Mouse (Mus musculus) limb, embryonic 14.5 days (tissue): Measurements from ENCODE around the gene Cplx1. TPM values are rescaled to one million over a fixed set of nuclear protein-coding genes. Genes with fewer than 3 reads are reported as not detected.

Experiments
- ATAC-seq: fragments of 200-750 bp; cut with Nextera tagmentation; 2 replicates; pipeline ENCODE4 v1.8.0; 2017; ENCODE audit warnings: low read depth, moderate number of reproducible peaks, moderate TSS enrichment; ENCODE audit not compliant: low FRiP score
- DNase-seq: peaks from one replicate; pipeline ENCODE4 v3.0.0-alpha.2; 2015; ENCODE audit warnings: low spot score
- H3K27ac ChIP-seq: fragments of 300-500 bp; sonication (generic); replicated peaks from 2 replicates; pipeline ENCODE4 v1.5.1; 2014; ENCODE audit warnings: low read depth, mild to moderate bottlenecking, low read length, moderate library complexity, mixed read lengths
- H3K27me3 ChIP-seq: fragments of 300-500 bp; sonication (generic); 2 replicates; pipeline ENCODE4 v1.6.1; 2014; ENCODE audit warnings: low read length, mixed read lengths; ENCODE audit not compliant: control insufficient read depth, insufficient read depth
- H3K36me3 ChIP-seq: fragments of 300-500 bp; sonication (generic); 2 replicates; pipeline ENCODE4 v1.6.1; 2014; ENCODE audit warnings: mild to moderate bottlenecking, low read length, moderate library complexity, mixed read lengths; ENCODE audit not compliant: control insufficient read depth, insufficient read depth
- H3K4me1 ChIP-seq: fragments of 300-500 bp; sonication (generic); 2 replicates; pipeline ENCODE4 v1.6.1; 2014; ENCODE audit warnings: antibody characterized with exemption, low read length, mixed read lengths; ENCODE audit not compliant: control insufficient read depth, insufficient read depth
- H3K4me2 ChIP-seq: fragments of 300-500 bp; sonication (generic); replicated peaks from 2 replicates; pipeline ENCODE4 v1.6.1; 2014; ENCODE audit warnings: low read depth, mild to moderate bottlenecking, low read length, moderate library complexity; ENCODE audit not compliant: severe bottlenecking
- H3K4me3 ChIP-seq: fragments of 300-500 bp; sonication (generic); replicated peaks from 2 replicates; pipeline ENCODE4 v1.5.1; 2014; ENCODE audit warnings: low read length
- H3K9ac ChIP-seq: fragments of 300-500 bp; sonication (generic); 2 replicates; pipeline ENCODE4 v1.6.1; 2014; ENCODE audit warnings: mild to moderate bottlenecking, low read depth, low read length, moderate library complexity; ENCODE audit not compliant: severe bottlenecking
- H3K9me3 ChIP-seq: fragments of 300-500 bp; sonication (generic); 2 replicates; pipeline ENCODE4 v1.6.1; 2016; ENCODE audit warnings: low read length; ENCODE audit not compliant: control insufficient read depth
- POLR2A ChIP-seq: fragments of 200-500 bp; IDR thresholded peaks from 2 replicates; pipeline ENCODE4 v1.8.0; 2012; ENCODE audit warnings: inconsistent platforms, mild to moderate bottlenecking, moderate library complexity, borderline replicate concordance; ENCODE audit not compliant: insufficient read depth, insufficient read length; ENCODE audit errors: extremely low read depth
- WGBS: fragments of 180-500 bp; shearing (Covaris S2); extraction: QIAGEN DNeasy Blood & Tissue Kit; methylation state at CpG from one replicate; pipeline ENCODE4 v1.1.7; 2014; 5-methylcytosine and 5-hydroxymethylcytosine counted together
- polyA plus RNA-seq, 2 experiments: library from polyadenylated mRNA; depleted of rRNA in 1 of 2; stranded (reverse) in 1 of 2; unstranded in 1 of 2; fragments of >200 nt; fragmentation: Nextera tagmentation in 1 of 2; extraction: Ambion mirVana in 1 of 2; gene quantifications; 2 replicates each; pipeline versions ENCODE4 v1.2.1 to v1.2.3; 2012 to 2014

Cplx1 gene
- polyA plus RNA-seq, 2 experiments, result 0.21 to 0.67 TPM

DNA sequence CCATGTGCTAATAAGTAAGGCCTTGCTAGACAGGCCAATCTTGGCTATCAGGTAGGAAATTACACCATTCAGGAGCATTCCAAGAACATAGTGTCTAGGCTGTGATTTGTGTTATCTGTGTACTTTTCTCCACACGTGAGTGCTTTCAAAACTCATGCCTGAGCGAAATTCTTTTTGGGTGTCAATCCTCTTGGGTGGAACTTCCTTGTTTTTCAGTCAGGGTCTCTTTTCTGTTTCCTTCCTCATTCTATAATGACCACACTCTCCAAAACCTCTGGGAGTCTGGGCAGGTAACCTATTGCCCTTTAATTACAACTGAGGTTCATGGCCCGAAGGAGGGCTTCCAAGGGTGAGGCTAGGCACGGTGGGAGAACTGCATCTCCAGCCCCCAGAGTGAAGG, 16.7 kb upstream of the Cplx1 start:
- TF ChIP-seq POLR2A, result no peak
- Histone ChIP-seq H3K9ac (no peak overlapping the region), H3K9me3 (no peaks in the 10 kb centered on the region), H3K27me3 (no peaks in the 10 kb centered on the region), H3K4me1 (no peaks in the 10 kb centered on the region), H3K36me3 (peaks cover 49% of the 10 kb centered on the region), H3K4me2 (no peak overlapping the region), H3K4me3 (no peak overlapping the region), H3K27ac (no peak overlapping the region)
- 93% methylated on average over 4 of the region's 4 CpGs for WGBS
- DNase-seq (no peak), ATAC-seq (no peak)

DNA sequence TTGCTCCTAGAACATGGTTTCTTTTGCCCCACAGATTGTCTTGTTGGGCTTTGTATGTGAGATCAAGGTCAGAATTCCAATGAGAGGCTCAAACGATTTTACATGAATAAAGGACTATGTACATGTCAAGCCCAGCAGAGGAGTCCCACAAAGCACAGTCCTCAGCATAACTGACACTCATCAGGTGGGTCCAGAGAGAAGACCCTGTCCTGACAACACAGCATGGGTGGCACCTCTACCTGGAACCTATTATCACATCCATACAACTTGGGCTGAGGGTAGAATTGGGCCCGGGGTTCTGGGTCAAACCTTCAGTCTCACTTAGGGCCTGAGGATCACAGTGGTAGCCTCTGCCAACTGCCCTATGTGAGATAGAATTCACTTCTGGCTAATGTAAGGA, 15.6 kb upstream of the Cplx1 start:
- Histone ChIP-seq H3K9ac (no peak overlapping the region), H3K4me2 (no peak overlapping the region), H3K27ac (no peak overlapping the region), H3K27me3 (no peaks in the 10 kb centered on the region), H3K4me1 (no peaks in the 10 kb centered on the region), H3K36me3 (peaks cover 37% of the 10 kb centered on the region), H3K4me3 (no peak overlapping the region), H3K9me3 (no peaks in the 10 kb centered on the region)
- WGBS, result 93% methylated on average over 2 of the region's 2 CpGs
- TF ChIP-seq POLR2A, result no peak
- DNase-seq (no peak), ATAC-seq (no peak)

GRCm38 (mm10) chr5:108564346-108564745, 14.5 kb upstream of the Cplx1 start:
- no peak for TF ChIP-seq POLR2A
- ATAC-seq, result no peak
- Histone ChIP-seq H3K4me2 (no peak overlapping the region), H3K4me3 (no peak overlapping the region), H3K4me1 (no peaks in the 10 kb centered on the region), H3K9ac (no peak overlapping the region), H3K36me3 (peaks cover 27% of the 10 kb centered on the region), H3K27me3 (no peaks in the 10 kb centered on the region), H3K9me3 (no peaks in the 10 kb centered on the region), H3K27ac (no peak overlapping the region)
- DNase-seq, result no peak
- 90% methylated on average over 3 of the region's 3 CpGs for WGBS

- Histone ChIP-seq H3K4me1 (no peaks in the 10 kb centered on the region), H3K4me2 (no peak overlapping the region), H3K4me3 (no peak overlapping the region), H3K9ac (no peak overlapping the region), H3K27ac (no peak overlapping the region), H3K36me3 (peaks cover 9% of the 10 kb centered on the region), H3K27me3 (no peaks in the 10 kb centered on the region), H3K9me3 (no peaks in the 10 kb centered on the region)
- ATAC-seq (no peak), DNase-seq (no peak)
- TF ChIP-seq POLR2A, result no peak
- WGBS, result 81% methylated on average over 2 of the region's 2 CpGs
These were observed 12.7 kb upstream of the Cplx1 start for GRCm38 (mm10) chr5:108562483-108562882.

- H3K36me3 ChIP-seq, result no peaks in the 10 kb centered on the region
- 70% methylated on average over 4 of the region's 4 CpGs for WGBS
- H3K27ac ChIP-seq, result no peak overlapping the region
- no peak for DNase-seq
- no peak overlapping the region for H3K4me2 ChIP-seq
- no peaks in the 10 kb centered on the region for H3K4me1 ChIP-seq
- TF ChIP-seq POLR2A, result no peak
- H3K9ac ChIP-seq, result no peak overlapping the region
- ATAC-seq, result no peak
- H3K27me3 ChIP-seq, result no peaks in the 10 kb centered on the region
- H3K4me3 ChIP-seq, result no peak overlapping the region
- H3K9me3 ChIP-seq, result no peaks in the 10 kb centered on the region
These were observed 7.2 kb upstream of the Cplx1 start for GRCm38 (mm10) chr5:108556986-108557385.

DNA sequence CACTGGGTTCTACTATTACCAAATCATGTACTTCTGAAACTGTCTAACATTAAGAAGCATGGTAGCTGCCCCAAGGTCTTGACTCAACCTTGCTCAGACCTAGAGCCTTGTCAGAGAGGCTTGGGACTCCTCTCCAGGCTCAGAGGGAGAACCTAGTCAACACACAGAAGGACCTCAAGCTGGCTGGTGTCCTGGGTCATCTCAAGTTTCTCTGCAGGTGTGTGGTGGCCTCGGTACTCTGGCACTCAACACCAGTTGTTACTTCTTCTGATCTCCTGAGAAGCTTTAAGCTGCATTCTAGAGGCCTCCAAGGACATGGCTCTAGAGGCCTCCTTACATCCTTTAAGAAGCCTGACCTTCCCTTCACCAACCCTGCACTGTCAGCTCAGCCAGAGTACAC, 4.2 kb upstream of the Cplx1 start:
- Histone ChIP-seq H3K27ac (no peak overlapping the region), H3K4me1 (peaks cover 6% of the 10 kb centered on the region; the same call in 1 of the 2 replicates), H3K36me3 (no peaks in the 10 kb centered on the region), H3K9ac (no peak overlapping the region), H3K9me3 (no peaks in the 10 kb centered on the region), H3K4me3 (no peak overlapping the region), H3K27me3 (peaks cover 23% of the 10 kb centered on the region), H3K4me2 (no peak overlapping the region)
- DNase-seq, result no peak
- ATAC-seq, result no peak
- WGBS, result 53% methylated on average over 1 of the region's 1 CpGs
- TF ChIP-seq POLR2A, result no peak
